Mouse (Mus musculus): ENCODE measurements around the gene Mfap1b. TPM values are rescaled to one million over a fixed set of nuclear protein-coding genes. Genes with fewer than 3 reads are reported as not detected.
"Not testable (repeated sequence)": the region's sequence is repeated elsewhere in the genome, so short reads cannot be mapped to it uniquely, and the experiment has no call there.

Mfap1b gene
- total and polyA plus RNA-seq, 3 experiments = 5.3 to 42.6 (median 29.2) TPM

- no peak for DNase-seq (ENCODE audit: low spot score)
- H3K9me3 ChIP-seq (replicated peaks) = no peaks in the 10 kb centered on the region
- H3K36me3 ChIP-seq (replicated peaks) = peaks cover 67% of the 10 kb centered on the region
- no peaks in the 10 kb centered on the region for H3K27me3 ChIP-seq (ENCODE audit: insufficient read depth, low read length)
- no peak for TF ChIP-seq GATA2 (IDR thresholded peaks at IDR 0.05; ENCODE audit: borderline replicate concordance, low read depth, low read length)
- no peak for TF ChIP-seq GATA1 (IDR thresholded peaks at IDR 0.05; ENCODE audit: borderline replicate concordance, low read length)
- no peak for TF ChIP-seq CTCF (IDR thresholded peaks at IDR 0.05; ENCODE audit: low read depth, low read length)
- TF ChIP-seq POLR2AphosphoS5 (IDR thresholded peaks at IDR 0.05; ENCODE audit: insufficient replicate concordance, low read depth, low read length) = no peak
- no peak for TF ChIP-seq TAL1 (conservative IDR thresholded peaks at IDR 0.05; ENCODE audit: low read depth, low read length)
- ATAC-seq (ENCODE audit: extremely low read depth, insufficient number of reproducible peaks, low FRiP score, poor library complexity, severe bottlenecking) = no peak
- no peak overlapping the region for H3K4me3 ChIP-seq (ENCODE audit: low read depth, low read length)
- peaks cover 43% of the 10 kb centered on the region for H3K4me1 ChIP-seq (ENCODE audit: insufficient read depth, low read depth, low read length)
Observed at GRCm38 (mm10) chr2:121511401-121511800, 37.5 kb upstream of the Mfap1b start.

GRCm38 (mm10) chr2:121509584-121509983, 35.7 kb upstream of the Mfap1b start:
- DNase-seq (ENCODE audit: low spot score) (peak; percentile 23), ATAC-seq (ENCODE audit: extremely low read depth, insufficient number of reproducible peaks, low FRiP score, poor library complexity, severe bottlenecking) (no peak; the same call in 1 of the 2 replicates)
- no peaks in the 10 kb centered on the region for H3K27me3 ChIP-seq (ENCODE audit: insufficient read depth, low read length)
- H3K4me3 ChIP-seq (ENCODE audit: low read depth, low read length) = peak overlapping the region; percentile 54; the same call in 1 of the 2 replicates
- H3K9me3 ChIP-seq (replicated peaks) = no peaks in the 10 kb centered on the region
- H3K36me3 ChIP-seq (replicated peaks) = peaks cover 59% of the 10 kb centered on the region
- peaks cover 45% of the 10 kb centered on the region for H3K4me1 ChIP-seq (ENCODE audit: insufficient read depth, low read depth, low read length)
- TF ChIP-seq GATA1 (IDR thresholded peaks at IDR 0.05; ENCODE audit: borderline replicate concordance, low read length) = no peak
- no peak for TF ChIP-seq CTCF (IDR thresholded peaks at IDR 0.05; ENCODE audit: low read depth, low read length)
- no peak for TF ChIP-seq POLR2AphosphoS5 (IDR thresholded peaks at IDR 0.05; ENCODE audit: insufficient replicate concordance, low read depth, low read length)
- no peak for TF ChIP-seq GATA2 (IDR thresholded peaks at IDR 0.05; ENCODE audit: borderline replicate concordance, low read depth, low read length)
- TF ChIP-seq TAL1 (conservative IDR thresholded peaks at IDR 0.05; ENCODE audit: low read depth, low read length) = no peak

GRCm38 (mm10) chr2:121507951-121508330, 34.1 kb upstream of the Mfap1b start:
- TF ChIP-seq TAL1 (conservative IDR thresholded peaks at IDR 0.05; ENCODE audit: low read depth, low read length) = no peak
- no peak for TF ChIP-seq GATA2 (IDR thresholded peaks at IDR 0.05; ENCODE audit: borderline replicate concordance, low read depth, low read length)
- TF ChIP-seq CTCF (IDR thresholded peaks at IDR 0.05; ENCODE audit: low read depth, low read length) = no peak
- no peak for TF ChIP-seq POLR2AphosphoS5 (IDR thresholded peaks at IDR 0.05; ENCODE audit: insufficient replicate concordance, low read depth, low read length)
- no peak for TF ChIP-seq GATA1 (IDR thresholded peaks at IDR 0.05; ENCODE audit: borderline replicate concordance, low read length)
- ATAC-seq (ENCODE audit: extremely low read depth, insufficient number of reproducible peaks, low FRiP score, poor library complexity, severe bottlenecking) (no peak), DNase-seq (ENCODE audit: low spot score) (no peak)
- Histone ChIP-seq H3K36me3 (replicated peaks) (peaks cover 50% of the 10 kb centered on the region), H3K27me3 (ENCODE audit: insufficient read depth, low read length) (no peaks in the 10 kb centered on the region), H3K4me3 (ENCODE audit: low read depth, low read length) (peak overlapping the region; percentile 75), H3K9me3 (replicated peaks) (no peaks in the 10 kb centered on the region), H3K4me1 (ENCODE audit: insufficient read depth, low read depth, low read length) (peaks cover 42% of the 10 kb centered on the region)

- Histone ChIP-seq H3K27me3 (ENCODE audit: insufficient read depth, low read length) (no peaks in the 10 kb centered on the region), H3K36me3 (replicated peaks) (peaks cover 46% of the 10 kb centered on the region), H3K9me3 (replicated peaks) (no peaks in the 10 kb centered on the region), H3K4me3 (ENCODE audit: low read depth, low read length) (peak overlapping the region; percentile 75), H3K4me1 (ENCODE audit: insufficient read depth, low read depth, low read length) (peaks cover 37% of the 10 kb centered on the region)
- DNase-seq (ENCODE audit: low spot score) = no peak
- no peak for TF ChIP-seq TAL1 (conservative IDR thresholded peaks at IDR 0.05; ENCODE audit: low read depth, low read length)
- TF ChIP-seq CTCF (IDR thresholded peaks at IDR 0.05; ENCODE audit: low read depth, low read length) = no peak
- no peak for TF ChIP-seq GATA2 (IDR thresholded peaks at IDR 0.05; ENCODE audit: borderline replicate concordance, low read depth, low read length)
- TF ChIP-seq POLR2AphosphoS5 (IDR thresholded peaks at IDR 0.05; ENCODE audit: insufficient replicate concordance, low read depth, low read length) = no peak
- no peak for TF ChIP-seq GATA1 (IDR thresholded peaks at IDR 0.05; ENCODE audit: borderline replicate concordance, low read length)
- no peak for ATAC-seq (ENCODE audit: extremely low read depth, insufficient number of reproducible peaks, low FRiP score, poor library complexity, severe bottlenecking)
Observed at GRCm38 (mm10) chr2:121507173-121507950, 33.5 kb upstream of the Mfap1b start.

- not testable (repeated sequence) for H3K27me3 ChIP-seq (ENCODE audit: insufficient read depth, low read length); H3K9me3 ChIP-seq (replicated peaks)
- peaks cover 38% of the 10 kb centered on the region for H3K36me3 ChIP-seq (replicated peaks)
- DNase-seq (ENCODE audit: low spot score) (peak; percentile 75), ATAC-seq (ENCODE audit: extremely low read depth, insufficient number of reproducible peaks, low FRiP score, poor library complexity, severe bottlenecking) (peak; percentile 87)
- peaks cover 33% of the 10 kb centered on the region for H3K4me1 ChIP-seq (ENCODE audit: insufficient read depth, low read depth, low read length)
- peak within 1 kb of the TSS; percentile 75 for H3K4me3 ChIP-seq (ENCODE audit: low read depth, low read length)
Observed at GRCm38 (mm10) chr2:121505942-121506882, 32.3 kb upstream of the Mfap1b start, which contains the start of the genes Mfap1a and Wdr76. Mfap1a (minus strand) TSS chr2:121506665. Wdr76 (plus strand) TSS chr2:121506723.

GRCm38 (mm10) chr2:121501550-121501949, 27.7 kb upstream of the Mfap1b start:
- H3K27me3 ChIP-seq (ENCODE audit: insufficient read depth, low read length); ATAC-seq (ENCODE audit: extremely low read depth, insufficient number of reproducible peaks, low FRiP score, poor library complexity, severe bottlenecking); DNase-seq (ENCODE audit: low spot score); H3K9me3 ChIP-seq (replicated peaks); H3K4me3 ChIP-seq (ENCODE audit: low read depth, low read length); H3K4me1 ChIP-seq (ENCODE audit: insufficient read depth, low read depth, low read length): not testable (repeated sequence)
- peaks cover 11% of the 10 kb centered on the region for H3K36me3 ChIP-seq (replicated peaks)

- H3K27me3 ChIP-seq (ENCODE audit: insufficient read depth, low read length) = peaks cover 18% of the 10 kb centered on the region
- not testable (repeated sequence) for ATAC-seq (ENCODE audit: extremely low read depth, insufficient number of reproducible peaks, low FRiP score, poor library complexity, severe bottlenecking); H3K4me1 ChIP-seq (ENCODE audit: insufficient read depth, low read depth, low read length); H3K4me3 ChIP-seq (ENCODE audit: low read depth, low read length); DNase-seq (ENCODE audit: low spot score); H3K36me3 ChIP-seq (replicated peaks); H3K9me3 ChIP-seq (replicated peaks)
Observed at GRCm38 (mm10) chr2:121484403-121484802, 10.5 kb upstream of the Mfap1b start.
